ENCODE assay signal across 20 mouse cellular contexts in the genomic region with DNA sequence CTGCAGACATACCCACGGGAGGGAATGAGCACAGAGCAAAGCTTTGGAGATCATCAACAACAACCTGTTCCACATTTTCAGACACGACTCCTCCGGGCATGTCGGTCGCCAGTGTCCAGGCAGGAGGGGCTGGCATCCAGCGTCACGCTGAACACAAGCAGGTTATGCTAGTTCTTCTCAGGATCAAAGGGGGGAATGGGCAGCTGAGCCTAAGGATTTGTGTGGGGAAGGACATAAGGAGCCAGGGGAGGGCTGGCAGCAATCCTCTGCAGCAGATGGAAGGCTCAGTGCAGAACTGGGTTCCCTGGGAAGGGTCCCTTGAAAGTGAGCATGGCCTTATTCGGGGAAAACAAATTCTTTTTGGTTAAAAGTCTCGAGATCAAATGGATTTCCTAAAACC. TPM values are rescaled to one million over a fixed set of nuclear protein-coding genes. Genes with fewer than 3 reads are reported as not detected.
"Had no signal": no experiment of that assay in that cellular context is flagged by ENCODE, and none has a peak within 500 bp of the region (broad histone marks: within the 10 kb centered on the region; RNA-seq: fewer than 3 reads in every experiment).

No protein-coding gene starts in this region.

- H3K27me3 ChIP-seq: limb, embryonic 13.5 days; stomach, embryonic 15.5 days had no signal

- DNase-seq: kidney, postnatal 14 days; lung, adult 2 months; lung, postnatal 36 days; midbrain, embryonic 14.5 days; right cerebral cortex, postnatal 14 days; thymus, adult 2 months; thymus, postnatal 25 days had no signal

- H3K9me3 ChIP-seq: kidney, embryonic 15.5 days; limb, embryonic 13.5 days; midbrain, embryonic 10.5 days; stomach, embryonic 15.5 days had no signal

- ATAC-seq: lung, postnatal 0 days had no signal

- H3K9ac ChIP-seq: kidney, embryonic 15.5 days; limb, embryonic 13.5 days; liver, embryonic 14.5 days; stomach, embryonic 15.5 days had no signal

- H3K27ac ChIP-seq: kidney, embryonic 15.5 days; limb, embryonic 13.5 days; liver, embryonic 14.5 days; midbrain, embryonic 10.5 days; stomach, embryonic 15.5 days had no signal

- H3K4me2 ChIP-seq: kidney, embryonic 15.5 days; limb, embryonic 13.5 days; stomach, embryonic 15.5 days had no signal

- H3K4me1 ChIP-seq: midbrain, embryonic 10.5 days had no signal

- H3K36me3 ChIP-seq: kidney, embryonic 15.5 days; limb, embryonic 13.5 days; midbrain, embryonic 10.5 days; stomach, embryonic 15.5 days had no signal

- H3K4me3 ChIP-seq: kidney, embryonic 15.5 days; limb, embryonic 13.5 days; midbrain, embryonic 10.5 days; stomach, embryonic 15.5 days had no signal

RNA-seq across cellular contexts. Expression of gene Fcnb, which starts 49.1 kb away (rescaled TPM):
- total RNA-seq: layer of hippocampus, postnatal 25 days; left cerebral cortex, adult 8-10 months; left cerebral cortex, postnatal 36 days; liver, adult 2 months had no signal
- polyA plus RNA-seq: large intestine, adult 2 months; limb, embryonic 13.5 days; liver, adult 2 months; midbrain, embryonic 10.5 days; midbrain, embryonic 14.5 days; neural tube, embryonic 14.5 days; testis, adult 2 months had no signal
